Mouse (Mus musculus) lung, postnatal 0 days (tissue): Measurements from ENCODE around the gene Hes5.

Source experiments
- CTCF ChIP-seq: IDR thresholded peaks from 2 replicates; pipeline ENCODE4 v1.5.1; 2016; ENCODE audit warnings: antibody characterized with exemption, mild to moderate bottlenecking
- EP300 ChIP-seq: IDR thresholded peaks from 2 replicates; pipeline ENCODE4 v1.6.1; 2016; ENCODE audit warnings: antibody characterized with exemption, mild to moderate bottlenecking, control low read depth

DNA sequence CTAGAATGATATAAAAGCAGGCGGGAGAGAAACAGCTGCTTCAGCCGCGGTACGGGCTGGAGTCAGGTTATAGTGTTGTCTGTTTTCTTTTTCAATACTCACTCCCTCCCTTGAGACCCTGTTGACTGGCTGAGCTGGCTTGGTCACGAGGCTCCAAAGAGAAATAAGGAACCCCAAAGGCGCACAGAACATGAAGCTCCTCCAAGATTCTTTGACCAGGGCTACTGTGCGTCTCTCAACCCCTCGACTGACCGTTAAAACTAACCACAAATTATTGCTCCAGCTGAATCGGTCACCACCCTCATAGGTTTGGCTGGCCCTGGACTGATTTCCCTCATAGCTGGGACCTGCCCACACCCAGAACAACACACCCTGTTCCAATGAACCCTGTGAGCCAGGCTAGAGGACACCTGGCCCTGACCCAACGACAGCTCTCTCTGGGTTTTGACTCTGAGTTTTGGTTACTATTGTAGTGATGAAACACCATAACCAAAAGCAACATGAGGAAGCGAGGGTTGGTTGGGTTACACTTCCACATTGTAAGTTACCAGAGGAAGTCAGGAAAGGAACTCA, 31.5 kb upstream of the Hes5 start:
- TF ChIP-seq EP300: no peak
- TF ChIP-seq CTCF: no peak
